Mouse (Mus musculus) MEL (cell line): ENCODE results near the gene Aldh1a2.

ENCODE experiments used
- CTCF ChIP-seq, 3 experiments: IDR thresholded peaks in 2 of 3; conservative IDR thresholded peaks in 1 of 3; 2 replicates each; pipeline ENCODE4 v1.5.1; 2011 to 2012; ENCODE audit warnings: low read length in 3 of 3, low read depth in 2 of 3, mild to moderate bottlenecking in 2 of 3, improper control_type of control experiment in 1 of 3, inconsistent platforms in 1 of 3, mixed read lengths in 1 of 3, moderate library complexity in 1 of 3; ENCODE audit not compliant: control insufficient read depth in 1 of 3, insufficient read depth in 1 of 3, poor library complexity in 1 of 3, severe bottlenecking in 1 of 3
- EP300 ChIP-seq, 2 experiments: IDR thresholded peaks; 2 replicates each; pipeline ENCODE4 v1.6.1; 2011; ENCODE audit warnings: improper control_type of control experiment in 2 of 2, low read length in 2 of 2, low read depth in 1 of 2, mild to moderate bottlenecking in 1 of 2
- GABPA ChIP-seq: IDR thresholded peaks from 2 replicates; pipeline ENCODE4 v1.6.1; 2012; ENCODE audit warnings: low read depth, mild to moderate bottlenecking, inconsistent platforms, low read length, improper control_type of control experiment, moderate library complexity
- MAX ChIP-seq: IDR thresholded peaks from 2 replicates; pipeline ENCODE4 v1.6.1; 2011; ENCODE audit warnings: low read length, improper control_type of control experiment
- MXI1 ChIP-seq: IDR thresholded peaks from 2 replicates; pipeline ENCODE4 v1.6.1; 2011; ENCODE audit warnings: mild to moderate bottlenecking, low read depth, low read length, improper control_type of control experiment
- MYC ChIP-seq: IDR thresholded peaks from 2 replicates; pipeline ENCODE4 v1.6.1; 2011; ENCODE audit warnings: low read depth, mild to moderate bottlenecking, low read length, improper control_type of control experiment, moderate library complexity
- POLR2A ChIP-seq, 2 experiments: IDR thresholded peaks; 2 replicates each; pipeline ENCODE4 v1.6.1; 2011 to 2012; ENCODE audit warnings: low read length in 2 of 2, mild to moderate bottlenecking in 2 of 2, control low read depth in 1 of 2, improper control_type of control experiment in 1 of 2, low read depth in 1 of 2, moderate library complexity in 1 of 2; ENCODE audit not compliant: control insufficient read depth in 1 of 2, insufficient read depth in 1 of 2, poor library complexity in 1 of 2
- TAL1 ChIP-seq: IDR thresholded peaks from 2 replicates; pipeline ENCODE4 v1.6.1; 2012; ENCODE audit warnings: mild to moderate bottlenecking, inconsistent platforms, low read length, moderate library complexity, mixed read lengths
- USF2 ChIP-seq, 2 experiments: IDR thresholded peaks; 2 replicates each; pipeline ENCODE4 v1.6.1; 2011 to 2012; ENCODE audit warnings: improper control_type of control experiment in 2 of 2, low read length in 2 of 2, borderline replicate concordance in 1 of 2, inconsistent platforms in 1 of 2, low read depth in 1 of 2, mild to moderate bottlenecking in 1 of 2; ENCODE audit not compliant: insufficient read depth in 1 of 2
- ZC3H11A ChIP-seq: IDR thresholded peaks from 2 replicates; pipeline ENCODE4 v1.6.1; 2012; ENCODE audit warnings: low read depth, mild to moderate bottlenecking, inconsistent platforms, low read length, improper control_type of control experiment

DNA sequence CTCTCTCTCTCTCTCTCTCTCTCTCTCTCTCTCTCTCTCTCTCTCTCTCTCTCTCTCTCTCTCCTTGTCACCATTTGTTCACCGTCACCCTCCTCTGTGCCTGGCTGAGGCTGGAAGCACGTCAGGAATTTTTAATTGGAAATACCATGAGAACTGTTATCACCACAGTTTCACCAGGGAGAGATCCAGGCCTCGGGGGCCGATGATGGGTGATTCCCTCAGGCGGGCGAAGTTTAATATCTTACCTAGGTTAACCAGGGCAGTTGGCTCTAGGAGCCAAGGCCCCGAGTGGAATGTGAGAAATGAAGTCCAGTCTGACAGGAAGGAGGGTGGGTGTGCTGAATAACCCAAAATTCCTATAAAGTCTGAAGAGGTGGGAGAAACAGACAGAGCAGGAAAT lies 105.8 kb downstream of the Aldh1a2 start:
- no peak for TF ChIP-seq CTCF (IDR thresholded peaks at IDR 0.05 in 2 of 3, conservative IDR thresholded peaks at IDR 0.05 in 1 of 3; ENCODE audit: control insufficient read depth in 1 of 3, insufficient read depth in 1 of 3, low read depth in 2 of 3, low read length in 3 of 3, poor library complexity in 1 of 3, severe bottlenecking in 1 of 3)
- no peak for TF ChIP-seq POLR2A (IDR thresholded peaks at IDR 0.05; ENCODE audit: control insufficient read depth in 1 of 2, insufficient read depth in 1 of 2, low read depth in 1 of 2, low read length in 2 of 2, poor library complexity in 1 of 2)
- TF ChIP-seq USF2 (IDR thresholded peaks at IDR 0.05; ENCODE audit: borderline replicate concordance in 1 of 2, insufficient read depth in 1 of 2, low read depth in 1 of 2, low read length in 2 of 2), result no peak
- TF ChIP-seq MYC, result no peak
- no peak for TF ChIP-seq TAL1
- no peak for TF ChIP-seq EP300 (IDR thresholded peaks at IDR 0.05; ENCODE audit: low read depth in 1 of 2, low read length in 2 of 2)
- no peak for TF ChIP-seq ZC3H11A
- no peak for TF ChIP-seq GABPA
- no peak for TF ChIP-seq MAX
- no peak for TF ChIP-seq MXI1
